Mouse (Mus musculus): Measurements from ENCODE around the gene Syn2.

GRCm38 (mm10) chr6:115212132-115212903, 77.6 kb downstream of the Syn2 start:
- TF ChIP-seq CTCF (IDR thresholded peaks at IDR 0.05; ENCODE audit: low read depth, low read length) (no peak), POLR2A (IDR thresholded peaks at IDR 0.05; ENCODE audit: extremely low read depth, insufficient read depth, low read length) (no peak)
